Mouse (Mus musculus) forebrain, embryonic 13.5 days (tissue): Measurements from ENCODE around the gene Ezr. TPM values are rescaled to one million over a fixed set of nuclear protein-coding genes. Genes with fewer than 3 reads are reported as not detected.

Experiments used
- ATAC-seq: fragments of 200-750 bp; cut with Nextera tagmentation; 2 replicates; pipeline ENCODE4 v1.8.0; 2017
- H3K27ac ChIP-seq: fragments of 300-500 bp; sonication (generic); 2 replicates; pipeline ENCODE4 v1.5.1; 2015; ENCODE audit warnings: inconsistent platforms, mild to moderate bottlenecking, moderate library complexity
- H3K27me3 ChIP-seq: fragments of 300-500 bp; sonication (generic); 2 replicates; pipeline ENCODE4 v1.6.1; 2015; ENCODE audit warnings: mild to moderate bottlenecking, inconsistent platforms
- H3K36me3 ChIP-seq: fragments of 300-500 bp; sonication (generic); 2 replicates; pipeline ENCODE4 v1.6.1; 2015; ENCODE audit warnings: mild to moderate bottlenecking, inconsistent platforms; ENCODE audit not compliant: poor library complexity, severe bottlenecking
- H3K4me1 ChIP-seq: fragments of 300-500 bp; sonication (generic); 2 replicates; pipeline ENCODE4 v1.6.1; 2015; ENCODE audit warnings: inconsistent platforms
- H3K4me2 ChIP-seq: fragments of 300-500 bp; sonication (generic); 2 replicates; pipeline ENCODE4 v1.6.1; 2015; ENCODE audit warnings: inconsistent platforms, mild to moderate bottlenecking, moderate library complexity
- H3K4me3 ChIP-seq: fragments of 300-500 bp; sonication (generic); 2 replicates; pipeline ENCODE4 v1.5.1; 2015; ENCODE audit warnings: mild to moderate bottlenecking, inconsistent platforms
- H3K9ac ChIP-seq: fragments of 300-500 bp; sonication (generic); 2 replicates; pipeline ENCODE4 v1.6.1; 2015; ENCODE audit warnings: mild to moderate bottlenecking, inconsistent platforms
- H3K9me3 ChIP-seq: fragments of 300-500 bp; sonication (generic); replicated peaks from 2 replicates; pipeline ENCODE4 v1.6.1; 2016; ENCODE audit warnings: inconsistent platforms
- WGBS: fragments of 180-500 bp; shearing (Covaris S2); methylation state at CpG from one replicate; pipeline ENCODE4 v1.1.7; 2015; 5-methylcytosine and 5-hydroxymethylcytosine counted together
- polyA plus RNA-seq: library from polyadenylated mRNA; unstranded; fragments of >200 nt; fragmentation: Nextera tagmentation; extraction: Ambion mirVana; gene quantifications from 2 replicates; pipeline ENCODE4 v1.2.1, GENCODE M21; 2015

Gene Ezr
- polyA plus RNA-seq, 1 experiment from 2014 or later, result 113 TPM

- Histone ChIP-seq H3K9me3 (no peaks in the 10 kb centered on the region), H3K4me2 (peak overlapping the region; percentile 77), H3K27ac (no peak overlapping the region), H3K4me1 (peaks cover 34% of the 10 kb centered on the region), H3K27me3 (0 out of 2 replicates have a peak, but pooled peaks cover 2% of the 10 kb centered on the region), H3K9ac (no peak overlapping the region), H3K4me3 (peak overlapping the region; percentile 71), H3K36me3 (no peaks in the 10 kb centered on the region)
- 46% methylated on average over 10 of the region's 10 CpGs for WGBS
- no peak for ATAC-seq
These were observed 1.3 kb upstream of the Ezr start for GRCm38 (mm10) chr17:6783756-6784357.

GRCm38 (mm10) chr17:6783006-6783661 lies 550 bp upstream of the Ezr start:
- Histone ChIP-seq H3K4me1 (peaks cover 40% of the 10 kb centered on the region), H3K36me3 (no peaks in the 10 kb centered on the region), H3K27me3 (0 out of 2 replicates have a peak, but pooled peaks cover 2% of the 10 kb centered on the region), H3K4me2 (peak overlapping the region; percentile 77), H3K4me3 (peak overlapping the region; percentile 71), H3K9me3 (no peaks in the 10 kb centered on the region), H3K9ac (peak overlapping the region; percentile 85), H3K27ac (peak overlapping the region; percentile 68)
- peak; percentile 69 for ATAC-seq
- WGBS, result under 1% methylated on average over 46 of the region's 58 CpGs

DNA sequence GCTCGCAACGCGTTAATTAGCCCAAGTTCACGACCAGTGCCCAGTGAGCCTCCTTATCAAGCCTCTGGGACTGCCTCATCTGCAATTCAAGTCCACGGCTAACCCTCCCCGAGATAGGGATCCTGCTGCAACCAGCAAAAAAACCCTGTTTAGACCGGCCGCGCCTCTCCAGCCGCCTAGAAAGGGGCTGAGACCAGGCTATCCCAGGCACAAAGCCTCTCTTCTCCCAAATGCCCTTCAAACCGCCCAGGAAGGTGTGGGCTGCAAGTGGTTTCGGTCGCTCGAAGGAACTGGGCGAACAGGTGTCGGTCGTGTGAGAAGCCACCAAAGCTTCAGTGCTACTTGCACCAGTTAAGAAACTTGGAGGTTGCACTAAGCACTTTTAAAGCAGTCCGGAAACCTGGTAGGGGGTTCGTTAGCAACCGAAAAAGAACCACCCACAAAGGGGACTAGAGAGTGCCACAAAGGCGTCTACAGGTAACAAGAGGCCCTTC lies 504 bp downstream of the Ezr start:
- Histone ChIP-seq H3K9ac (peak overlapping the region; percentile 85), H3K4me1 (peaks cover 43% of the 10 kb centered on the region), H3K4me3 (peak overlapping the region; percentile 71), H3K9me3 (no peaks in the 10 kb centered on the region), H3K36me3 (no peaks in the 10 kb centered on the region), H3K27me3 (0 out of 2 replicates have a peak, but pooled peaks cover 2% of the 10 kb centered on the region), H3K27ac (peak overlapping the region; percentile 68), H3K4me2 (peak overlapping the region; percentile 77)
- no peak for ATAC-seq
- 2% methylated on average over 21 of the region's 21 CpGs for whole genome bisulfite sequencing

DNA sequence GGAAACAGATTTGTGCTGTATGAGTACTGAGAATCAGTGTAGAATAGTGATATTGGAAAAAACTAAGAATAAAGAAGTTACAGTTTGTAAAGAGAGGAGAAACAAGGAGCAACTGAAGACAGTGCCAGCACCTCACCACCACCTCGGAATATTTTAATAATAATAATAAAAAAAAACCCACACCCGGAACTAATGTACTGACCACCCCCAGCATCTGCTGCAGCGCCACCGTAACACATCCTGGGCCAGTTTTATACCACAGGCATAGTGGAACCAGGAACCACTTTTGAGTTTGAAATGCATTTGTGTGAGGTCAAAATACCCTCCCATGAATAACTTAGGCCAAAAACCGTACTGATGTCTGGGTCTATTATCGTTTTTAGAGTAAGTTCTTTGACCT lies 1.3 kb downstream of the Ezr start:
- no peak for ATAC-seq
- no peak overlapping the region for H3K27ac ChIP-seq
- H3K36me3 ChIP-seq, result no peaks in the 10 kb centered on the region
- peak overlapping the region; percentile 77 for H3K4me2 ChIP-seq
- H3K4me3 ChIP-seq, result peak overlapping the region; percentile 71
- H3K9ac ChIP-seq, result peak overlapping the region; percentile 50; the same call in 1 of the 2 replicates
- no peaks in the 10 kb centered on the region for H3K9me3 ChIP-seq
- 0 out of 2 replicates have a peak, but pooled peaks cover 2% of the 10 kb centered on the region for H3K27me3 ChIP-seq
- peaks cover 51% of the 10 kb centered on the region for H3K4me1 ChIP-seq
- 47% methylated on average over 6 of the region's 6 CpGs for WGBS

DNA sequence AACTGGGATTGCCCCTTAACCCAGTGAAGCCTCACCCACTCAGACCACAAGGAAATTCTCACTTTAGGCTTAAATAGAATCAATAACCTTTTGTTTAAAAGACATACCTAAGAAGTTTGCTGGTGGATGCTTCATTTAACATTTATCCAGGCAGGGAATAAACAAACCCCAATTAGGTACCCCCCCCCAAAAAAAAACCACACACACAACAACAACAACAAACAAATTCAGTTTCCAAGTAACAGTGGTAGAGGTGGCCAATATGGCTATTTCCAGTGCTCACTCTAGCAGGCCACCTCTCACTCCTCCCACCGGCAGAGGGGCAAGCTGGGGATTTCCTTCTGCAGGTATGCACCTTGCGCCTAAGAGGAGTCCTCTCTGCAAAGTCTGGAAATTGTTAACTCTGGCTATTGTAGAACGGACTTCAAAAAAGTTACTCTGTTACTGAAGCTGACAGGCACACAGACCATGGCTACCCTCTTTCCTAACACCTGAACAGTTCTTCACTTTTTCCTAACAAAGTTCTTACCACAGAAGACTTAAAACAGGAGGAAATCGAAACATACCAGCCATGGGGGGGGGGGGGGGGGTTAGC lies 2.0 kb downstream of the Ezr start:
- Histone ChIP-seq H3K4me2 (peak overlapping the region; percentile 77), H3K27ac (no peak overlapping the region), H3K9ac (0 out of 2 replicates have a peak overlapping the region, but pooled peaks have one; percentile 23), H3K36me3 (no peaks in the 10 kb centered on the region), H3K9me3 (no peaks in the 10 kb centered on the region), H3K4me3 (peak overlapping the region; percentile 71), H3K4me1 (peaks cover 56% of the 10 kb centered on the region), H3K27me3 (0 out of 2 replicates have a peak, but pooled peaks cover 2% of the 10 kb centered on the region)
- no peak for ATAC-seq
- WGBS, result 55% methylated on average over 4 of the region's 4 CpGs

DNA sequence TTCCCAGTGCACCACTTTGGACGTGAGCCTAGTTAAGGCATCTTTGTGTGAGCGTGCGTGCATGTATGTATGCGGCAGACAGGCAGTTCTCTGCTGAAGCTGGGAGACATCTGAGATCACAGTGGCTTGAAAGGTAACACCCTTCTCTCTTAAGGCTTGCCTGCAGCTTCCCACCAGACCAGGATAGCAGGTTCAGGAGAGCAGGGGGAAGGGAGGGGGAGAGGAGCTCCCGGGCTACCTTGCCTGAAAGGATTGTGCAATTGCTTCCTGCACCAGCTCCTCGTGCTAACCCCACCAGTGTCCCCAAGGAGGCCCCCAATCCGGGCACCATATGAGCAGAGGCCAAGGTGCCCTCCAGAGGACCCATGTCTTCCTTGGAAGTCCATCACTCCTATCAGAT lies 3.0 kb downstream of the Ezr start:
- Histone ChIP-seq H3K4me3 (peak overlapping the region; percentile 71), H3K36me3 (no peaks in the 10 kb centered on the region), H3K9ac (peak overlapping the region; percentile 59), H3K4me2 (peak overlapping the region; percentile 77), H3K4me1 (peaks cover 61% of the 10 kb centered on the region), H3K9me3 (no peaks in the 10 kb centered on the region), H3K27ac (no peak overlapping the region), H3K27me3 (0 out of 2 replicates have a peak, but pooled peaks cover 2% of the 10 kb centered on the region)
- no peak for ATAC-seq
- 35% methylated on average over 7 of the region's 7 CpGs for WGBS

DNA sequence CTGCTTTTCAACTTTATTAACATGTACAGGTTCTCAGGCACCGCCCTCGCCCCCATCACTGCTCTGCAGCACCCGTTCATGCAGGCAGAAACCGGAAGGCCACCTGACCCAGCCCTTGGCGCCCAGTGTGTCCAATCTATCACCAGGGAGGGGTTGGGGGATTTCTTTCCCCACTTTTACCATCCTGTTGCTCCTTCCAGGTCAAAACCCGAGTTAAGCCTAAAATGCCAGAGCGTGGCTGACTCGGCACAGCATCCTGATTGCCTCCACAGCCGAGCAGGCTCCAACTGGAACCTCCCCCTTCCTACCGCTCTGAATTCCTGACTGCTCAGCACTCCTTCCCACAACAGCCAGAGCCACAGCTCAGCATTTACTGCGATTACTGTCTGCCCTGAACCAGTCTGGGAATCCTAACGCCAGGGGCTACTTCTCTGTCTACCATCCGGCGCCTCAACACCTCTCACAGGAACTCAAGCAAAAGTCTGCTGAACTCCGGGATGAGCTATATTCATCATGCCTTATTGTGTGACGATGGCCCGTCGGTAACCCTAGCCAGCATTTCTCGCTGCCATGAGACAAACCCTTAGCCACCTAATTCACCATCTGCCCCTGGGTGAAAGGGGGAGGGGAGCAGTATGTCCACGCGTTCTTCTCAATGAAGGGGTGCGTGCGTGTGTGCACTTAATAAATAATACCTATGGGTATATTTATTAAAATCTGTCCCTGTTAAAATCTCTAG lies 3.6 kb downstream of the Ezr start:
- Histone ChIP-seq H3K27me3 (0 out of 2 replicates have a peak, but pooled peaks cover 2% of the 10 kb centered on the region), H3K36me3 (no peaks in the 10 kb centered on the region), H3K4me1 (peaks cover 61% of the 10 kb centered on the region), H3K4me3 (peak overlapping the region; percentile 71), H3K9me3 (no peaks in the 10 kb centered on the region), H3K9ac (peak overlapping the region; percentile 59), H3K4me2 (peak overlapping the region; percentile 77), H3K27ac (peak overlapping the region; percentile 63)
- 6% methylated on average over 23 of the region's 23 CpGs for WGBS
- ATAC-seq, result peak; percentile 61

GRCm38 (mm10) chr17:6778332-6778683 lies 4.3 kb downstream of the Ezr start:
- H3K27me3 ChIP-seq, result 0 out of 2 replicates have a peak, but pooled peaks cover 2% of the 10 kb centered on the region
- no peaks in the 10 kb centered on the region for H3K9me3 ChIP-seq
- H3K4me1 ChIP-seq, result peaks cover 64% of the 10 kb centered on the region
- peak overlapping the region; percentile 71 for H3K4me3 ChIP-seq
- peak overlapping the region; percentile 77 for H3K4me2 ChIP-seq
- H3K27ac ChIP-seq, result no peak overlapping the region
- ATAC-seq, result no peak
- H3K36me3 ChIP-seq, result peaks cover 4% of the 10 kb centered on the region; the same call in 1 of the 2 replicates
- under 1% methylated on average over 9 of the region's 9 CpGs for WGBS
- H3K9ac ChIP-seq, result peak overlapping the region; percentile 59

GRCm38 (mm10) chr17:6777629-6778331 lies 4.8 kb downstream of the Ezr start:
- H3K9me3 ChIP-seq, result no peaks in the 10 kb centered on the region
- no peak for ATAC-seq
- H3K4me3 ChIP-seq, result no peak overlapping the region
- H3K36me3 ChIP-seq, result peaks cover 4% of the 10 kb centered on the region; the same call in 1 of the 2 replicates
- H3K4me2 ChIP-seq, result peak overlapping the region; percentile 77; the same call in 1 of the 2 replicates
- H3K4me1 ChIP-seq, result peaks cover 64% of the 10 kb centered on the region
- H3K27me3 ChIP-seq, result 0 out of 2 replicates have a peak, but pooled peaks cover 2% of the 10 kb centered on the region
- H3K27ac ChIP-seq, result no peak overlapping the region
- H3K9ac ChIP-seq, result no peak overlapping the region
- 67% methylated on average over 12 of the region's 12 CpGs for WGBS

GRCm38 (mm10) chr17:6777061-6777460 lies 5.5 kb downstream of the Ezr start:
- H3K4me3 ChIP-seq, result no peak overlapping the region
- 76% methylated on average over 6 of the region's 6 CpGs for WGBS
- H3K9ac ChIP-seq, result no peak overlapping the region
- peaks cover 4% of the 10 kb centered on the region; the same call in 1 of the 2 replicates for H3K36me3 ChIP-seq
- H3K27me3 ChIP-seq, result 0 out of 2 replicates have a peak, but pooled peaks cover 2% of the 10 kb centered on the region
- H3K4me2 ChIP-seq, result no peak overlapping the region
- H3K4me1 ChIP-seq, result peaks cover 60% of the 10 kb centered on the region
- no peak for ATAC-seq
- no peaks in the 10 kb centered on the region for H3K9me3 ChIP-seq
- H3K27ac ChIP-seq, result no peak overlapping the region

- H3K9ac ChIP-seq, result no peak overlapping the region
- H3K27ac ChIP-seq, result no peak overlapping the region
- H3K4me3 ChIP-seq, result no peak overlapping the region
- H3K36me3 ChIP-seq, result peaks cover 4% of the 10 kb centered on the region; the same call in 1 of the 2 replicates
- WGBS, result 29% methylated on average over 5 of the region's 5 CpGs
- peaks cover 57% of the 10 kb centered on the region for H3K4me1 ChIP-seq
- H3K9me3 ChIP-seq, result no peaks in the 10 kb centered on the region
- no peak for ATAC-seq
- H3K4me2 ChIP-seq, result no peak overlapping the region
- 0 out of 2 replicates have a peak, but pooled peaks cover 2% of the 10 kb centered on the region for H3K27me3 ChIP-seq
These were observed 6.0 kb downstream of the Ezr start for GRCm38 (mm10) chr17:6776576-6776975.
